Mouse (Mus musculus) thymus, adult 2 months (tissue): Measurements from ENCODE around the gene Urad.

Experiments used
- CTCF ChIP-seq: fragments of 200-500 bp; IDR thresholded peaks from 2 replicates; pipeline ENCODE4 v1.5.1; 2012; ENCODE audit warnings: mild to moderate bottlenecking, control low read depth, low read length, moderate library complexity, borderline replicate concordance; ENCODE audit not compliant: control insufficient read depth, poor library complexity, insufficient read depth; ENCODE audit errors: extremely low read depth
- POLR2A ChIP-seq: fragments of 200-500 bp; IDR thresholded peaks from 2 replicates; pipeline ENCODE4 v1.6.1; 2012; ENCODE audit warnings: mild to moderate bottlenecking, low read length, control low read depth, moderate library complexity; ENCODE audit not compliant: control insufficient read depth, poor library complexity, insufficient read depth; ENCODE audit errors: extremely low read depth

DNA sequence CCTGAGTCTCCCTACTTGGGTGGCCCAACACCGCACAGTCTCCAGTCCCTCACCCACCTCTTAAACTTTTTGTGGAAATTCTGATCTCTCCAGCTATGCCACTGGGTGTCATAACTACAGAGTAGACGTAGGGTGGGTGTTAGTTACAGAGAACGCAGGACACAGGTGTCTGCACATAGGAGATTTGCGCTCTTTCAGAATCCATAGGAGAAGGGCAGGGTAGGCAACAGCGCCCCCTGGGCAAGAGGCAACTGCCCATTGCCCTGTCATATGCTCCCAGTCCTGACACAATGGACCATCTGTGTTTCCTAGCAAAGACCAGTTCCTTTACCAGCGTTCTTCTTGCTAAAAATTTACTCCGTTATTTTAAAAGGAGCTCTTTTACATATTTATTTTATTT, 4.2 kb downstream of the Urad start:
- TF ChIP-seq CTCF (no peak), POLR2A (no peak)
